Mouse (Mus musculus) kidney, adult 2 months (tissue): ENCODE results near the gene Ttc26. TPM values are rescaled to one million over a fixed set of nuclear protein-coding genes. Genes with fewer than 3 reads are reported as not detected.

Experiments
- DNase-seq: peaks from one replicate; pipeline ENCODE4 v3.0.0; 2021
- H3K27ac ChIP-seq: fragments of 200-500 bp; 2 replicates; pipeline ENCODE4 v1.5.1; 2012; ENCODE audit warnings: low read depth, low read length, control low read depth, inconsistent platforms; ENCODE audit not compliant: insufficient read depth
- H3K27me3 ChIP-seq: fragments of 200-500 bp; replicated peaks from 2 replicates; pipeline ENCODE4 v1.6.1; 2012; ENCODE audit warnings: mild to moderate bottlenecking, moderate library complexity, low read length, inconsistent platforms; ENCODE audit not compliant: control insufficient read depth, insufficient read depth
- H3K36me3 ChIP-seq: fragments of 200-500 bp; 2 replicates; pipeline ENCODE4 v1.6.1; 2012; ENCODE audit warnings: mild to moderate bottlenecking, moderate library complexity, low read length, inconsistent platforms; ENCODE audit not compliant: control insufficient read depth, insufficient read depth
- H3K4me1 ChIP-seq: fragments of 200-500 bp; 2 replicates; pipeline ENCODE4 v1.6.1; 2011; ENCODE audit warnings: low read length; ENCODE audit not compliant: control insufficient read depth, insufficient read depth
- H3K4me3 ChIP-seq: fragments of 200-500 bp; 2 replicates; pipeline ENCODE4 v1.5.1; 2011; ENCODE audit warnings: mild to moderate bottlenecking, low read depth, low read length, control low read depth; ENCODE audit not compliant: insufficient read depth
- CTCF ChIP-seq: fragments of 200-500 bp; conservative IDR thresholded peaks from 2 replicates; pipeline ENCODE4 v1.5.1; 2011; ENCODE audit warnings: low read depth, mild to moderate bottlenecking, control low read depth, low read length, moderate library complexity, mixed read lengths; ENCODE audit not compliant: insufficient read depth, insufficient read length
- POLR2A ChIP-seq: fragments of 200-500 bp; IDR thresholded peaks from one replicate; pipeline ENCODE4 v1.6.1; 2011; ENCODE audit warnings: low read depth, low read length, control low read depth
- WGBS: fragments of 180-500 bp; shearing (Covaris S2); methylation state at CpG from one replicate; pipeline ENCODE4 v1.1.7; 2018; 5-methylcytosine and 5-hydroxymethylcytosine counted together
- polyA plus RNA-seq: library from polyadenylated mRNA; depleted of rRNA; stranded (reverse); fragments of >200 nt; gene quantifications from 2 replicates; pipeline ENCODE4 v1.2.3, GENCODE M21; 2012; rRNA removed

The Ttc26 gene
- polyA plus RNA-seq, result 2.1 and 2.4 TPM in 2 replicates

GRCm38 (mm10) chr6:38381129-38381771 lies at the start of gene Ttc26:
Ttc26 (plus strand) TSS chr6:38381469.
- H3K27ac ChIP-seq, result peak within 1 kb of the TSS; percentile 49; the same call in 1 of the 2 replicates
- under 1% methylated on average over 26 of the region's 26 CpGs for WGBS

GRCm38 (mm10) chr6:38335264-38335663 lies 46.0 kb upstream of the Ttc26 start:
- H3K4me3 ChIP-seq, result no peak overlapping the region
- no peak for DNase-seq
- 41% methylated on average over 6 of the region's 6 CpGs for WGBS
- no peaks in the 10 kb centered on the region; the same call in 1 of the 2 replicates for H3K36me3 ChIP-seq
- TF ChIP-seq POLR2A, result no peak
- TF ChIP-seq CTCF, result no peak
- H3K27me3 ChIP-seq, result no peaks in the 10 kb centered on the region
- no peak overlapping the region for H3K27ac ChIP-seq
- H3K4me1 ChIP-seq, result no peaks in the 10 kb centered on the region

More at GRCm38 (mm10) chr6:38381129-38381771, at the start of gene Ttc26:
- H3K4me3 ChIP-seq, result peak within 1 kb of the TSS; percentile 67
- H3K27me3 ChIP-seq, result no peaks in the 10 kb centered on the region
- TF ChIP-seq CTCF (no peak), POLR2A (no peak)
- peak; percentile 90 for DNase-seq
- no peaks in the 10 kb centered on the region for H3K4me1 ChIP-seq
- no peaks in the 10 kb centered on the region for H3K36me3 ChIP-seq

GRCm38 (mm10) chr6:38337166-38337705 lies 44.0 kb upstream of the Ttc26 start:
- Histone ChIP-seq H3K27me3 (no peaks in the 10 kb centered on the region), H3K36me3 (no peaks in the 10 kb centered on the region), H3K4me3 (no peak overlapping the region), H3K27ac (no peak overlapping the region), H3K4me1 (0 out of 2 replicates have a peak, but pooled peaks cover under 1% of the 10 kb centered on the region)
- WGBS, result 88% methylated on average over 4 of the region's 4 CpGs
- DNase-seq, result no peak
- TF ChIP-seq POLR2A, result no peak
- TF ChIP-seq CTCF, result peak; percentile 25; the same call in 1 of the 2 replicates

- Histone ChIP-seq H3K36me3 (no peaks in the 10 kb centered on the region), H3K4me3 (no peak overlapping the region), H3K27ac (no peak overlapping the region), H3K4me1 (0 out of 2 replicates have a peak, but pooled peaks cover 3% of the 10 kb centered on the region), H3K27me3 (no peaks in the 10 kb centered on the region)
- TF ChIP-seq POLR2A, result no peak
- TF ChIP-seq CTCF, result no peak
- 67% methylated on average over 6 of the region's 6 CpGs for WGBS
- peak; percentile 42 for DNase-seq
Measured at GRCm38 (mm10) chr6:38337951-38338350, 43.3 kb upstream of the Ttc26 start.

- DNase-seq, result no peak
Measured at GRCm38 (mm10) chr6:38339078-38339477, 42.2 kb upstream of the Ttc26 start.

GRCm38 (mm10) chr6:38341751-38342665 lies 39.3 kb upstream of the Ttc26 start:
- 55% methylated on average over 11 of the region's 11 CpGs for whole genome bisulfite sequencing
- no peak for TF ChIP-seq POLR2A
- no peak for TF ChIP-seq CTCF
- DNase-seq, result no peak
- Histone ChIP-seq H3K4me1 (0 out of 2 replicates have a peak, but pooled peaks cover 8% of the 10 kb centered on the region), H3K27ac (no peak overlapping the region), H3K36me3 (no peaks in the 10 kb centered on the region), H3K4me3 (no peak overlapping the region), H3K27me3 (no peaks in the 10 kb centered on the region)

More at GRCm38 (mm10) chr6:38339078-38339477, 42.2 kb upstream of the Ttc26 start:
- Histone ChIP-seq H3K4me3 (no peak overlapping the region), H3K27me3 (no peaks in the 10 kb centered on the region), H3K27ac (no peak overlapping the region), H3K4me1 (0 out of 2 replicates have a peak, but pooled peaks cover 3% of the 10 kb centered on the region), H3K36me3 (no peaks in the 10 kb centered on the region)
- 89% methylated on average over 2 of the region's 2 CpGs for WGBS
- TF ChIP-seq POLR2A (no peak), CTCF (no peak)

GRCm38 (mm10) chr6:38342666-38342992 lies 38.6 kb upstream of the Ttc26 start:
- Histone ChIP-seq H3K4me1 (0 out of 2 replicates have a peak, but pooled peaks cover 8% of the 10 kb centered on the region), H3K27ac (no peak overlapping the region), H3K27me3 (no peaks in the 10 kb centered on the region), H3K4me3 (no peak overlapping the region), H3K36me3 (no peaks in the 10 kb centered on the region)
- TF ChIP-seq POLR2A (no peak), CTCF (no peak)
- no peak for DNase-seq
- WGBS, result 76% methylated on average over 8 of the region's 8 CpGs
